Mouse (Mus musculus) testis, adult 2 months (tissue): ENCODE data around the gene Fbp1. TPM values are rescaled to one million over a fixed set of nuclear protein-coding genes. Genes with fewer than 3 reads are reported as not detected.
A peak's percentile ranks its signal among the peaks of the same experiment; 100 is the strongest.
"Not testable (repeated sequence)": the region's sequence is repeated elsewhere in the genome, so short reads cannot be mapped to it uniquely, and the experiment has no call there.

Experiments used
- H3K27ac ChIP-seq: fragments of 200-500 bp; 2 replicates; pipeline ENCODE4 v1.5.1; 2012; ENCODE audit warnings: low read depth, low read length; ENCODE audit not compliant: control insufficient read depth, insufficient read depth
- H3K27me3 ChIP-seq: fragments of 200-500 bp; 2 replicates; pipeline ENCODE4 v1.6.1; 2012; ENCODE audit warnings: mild to moderate bottlenecking, low read length, moderate library complexity; ENCODE audit not compliant: control insufficient read depth, insufficient read depth
- H3K36me3 ChIP-seq: fragments of 200-500 bp; 2 replicates; pipeline ENCODE4 v1.6.1; 2012; ENCODE audit warnings: mild to moderate bottlenecking, low read length; ENCODE audit not compliant: control insufficient read depth, insufficient read depth
- H3K4me1 ChIP-seq: fragments of 200-500 bp; 2 replicates; pipeline ENCODE4 v1.6.1; 2012; ENCODE audit warnings: low read length; ENCODE audit not compliant: control insufficient read depth, insufficient read depth
- H3K4me3 ChIP-seq: fragments of 200-500 bp; 2 replicates; pipeline ENCODE4 v1.5.1; 2012; ENCODE audit warnings: low read depth, mild to moderate bottlenecking, low read length, moderate library complexity, mixed read lengths; ENCODE audit not compliant: control insufficient read depth
- CTCF ChIP-seq: fragments of 200-500 bp; IDR thresholded peaks from 2 replicates; pipeline ENCODE4 v1.5.1; 2012; ENCODE audit warnings: low read depth, mild to moderate bottlenecking, inconsistent platforms, low read length, moderate library complexity; ENCODE audit not compliant: control insufficient read depth, insufficient read depth, insufficient replicate concordance
- POLR2A ChIP-seq: fragments of 200-500 bp; IDR thresholded peaks from 2 replicates; pipeline ENCODE4 v1.6.1; 2012; ENCODE audit warnings: low read depth, mild to moderate bottlenecking, inconsistent platforms, low read length, moderate library complexity; ENCODE audit not compliant: control insufficient read depth
- polyA plus RNA-seq: library from polyadenylated mRNA; depleted of rRNA; stranded (reverse); fragments of >200 nt; gene quantifications from 2 replicates; pipeline ENCODE4 v1.2.3, GENCODE M21; 2012; rRNA removed

Fbp1 gene
- polyA plus RNA-seq, 1 experiment, result 621 TPM

DNA sequence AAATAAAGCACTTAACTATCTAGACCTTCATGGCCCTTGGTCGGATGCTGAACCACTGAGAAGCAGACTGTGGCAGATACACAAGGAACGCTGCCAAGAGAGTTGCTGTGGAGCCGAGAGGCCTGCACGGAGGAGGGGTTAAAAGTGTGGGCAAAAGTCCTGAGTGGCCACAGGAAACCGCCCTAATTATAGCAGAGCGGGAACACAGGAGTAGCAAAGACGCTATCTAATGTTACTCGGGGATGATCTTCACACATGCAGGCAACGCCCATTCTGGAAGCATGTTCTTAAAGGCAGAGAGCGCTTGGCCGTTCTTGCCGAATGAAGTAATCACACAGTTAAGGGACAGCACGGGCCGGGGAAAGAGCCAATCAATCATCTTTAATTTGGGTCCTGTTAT lies 31.2 kb downstream of the Fbp1 start:
- no peak for TF ChIP-seq CTCF
- TF ChIP-seq POLR2A, result no peak
- no peak overlapping the region for H3K4me3 ChIP-seq
- no peaks in the 10 kb centered on the region for H3K36me3 ChIP-seq
- H3K4me1 ChIP-seq, result peaks cover 22% of the 10 kb centered on the region
- H3K27ac ChIP-seq, result no peak overlapping the region
- no peaks in the 10 kb centered on the region for H3K27me3 ChIP-seq

DNA sequence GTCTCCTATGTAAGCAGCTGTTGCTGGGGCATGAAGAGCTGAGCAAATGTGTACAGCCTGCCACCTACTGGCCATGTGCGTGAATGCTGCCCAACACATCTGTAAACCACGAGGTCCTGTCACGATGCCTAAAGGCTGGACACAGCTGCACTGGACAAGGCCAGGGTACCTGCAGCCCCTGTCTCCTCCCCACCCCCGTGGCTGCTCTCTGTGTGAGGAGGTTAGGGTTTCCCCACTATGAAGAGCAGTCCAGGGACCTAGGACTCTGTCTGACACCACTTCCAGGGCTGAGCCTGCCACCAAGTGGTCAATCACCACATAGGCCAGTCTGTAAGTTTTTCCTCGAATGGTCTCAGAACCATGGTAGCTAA lies 31.8 kb downstream of the Fbp1 start:
- Histone ChIP-seq H3K4me1 (peaks cover 22% of the 10 kb centered on the region), H3K4me3 (peak overlapping the region; percentile 44), H3K27ac (no peak overlapping the region), H3K36me3 (no peaks in the 10 kb centered on the region), H3K27me3 (no peaks in the 10 kb centered on the region)
- TF ChIP-seq CTCF, result peak; percentile 91
- TF ChIP-seq POLR2A, result no peak

DNA sequence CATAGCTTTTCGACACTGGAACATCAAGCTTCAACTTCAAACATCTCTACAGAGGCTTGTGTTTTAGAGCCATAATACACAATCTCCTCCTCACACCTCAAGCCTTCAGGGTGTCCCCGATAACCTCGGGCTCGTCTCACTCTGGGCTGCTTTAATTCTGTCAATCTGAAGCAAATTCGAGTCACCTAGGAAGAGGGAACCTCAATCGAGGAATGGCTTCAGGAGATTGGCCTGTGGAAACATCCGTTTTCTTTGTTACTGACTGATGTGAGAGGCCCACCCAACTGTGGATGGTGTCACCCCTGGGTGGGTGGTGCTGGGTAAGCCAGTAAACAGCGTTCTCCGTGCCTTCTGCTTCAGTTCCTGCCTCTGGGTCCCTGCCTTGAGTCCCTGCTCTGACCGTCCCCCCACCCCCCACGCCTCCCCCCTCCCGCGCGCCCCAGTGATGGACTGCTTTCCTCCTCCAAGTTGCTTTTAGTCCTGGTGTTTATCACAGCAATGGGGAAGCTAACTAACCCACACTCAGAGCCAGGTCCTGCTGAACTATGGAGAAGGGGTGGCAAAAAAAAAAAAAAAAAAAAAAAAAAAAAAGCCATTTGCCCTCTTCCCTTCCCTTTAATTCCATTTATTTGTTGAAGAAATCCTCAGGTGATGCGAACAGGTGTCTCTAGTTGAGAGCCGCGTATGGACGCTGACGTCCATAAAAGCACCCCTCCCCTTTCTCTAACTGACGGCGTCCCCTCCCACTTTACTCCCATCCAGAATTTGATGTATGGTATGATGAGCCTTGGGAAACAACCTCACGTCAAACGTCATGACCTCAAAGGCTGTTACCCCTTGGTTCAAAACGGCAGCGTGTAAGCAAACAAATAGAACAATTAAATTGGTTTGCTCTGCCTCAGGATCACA lies 32.4 kb downstream of the Fbp1 start:
- Histone ChIP-seq H3K4me1 (peaks cover 20% of the 10 kb centered on the region), H3K36me3 (no peaks in the 10 kb centered on the region), H3K27me3 (no peaks in the 10 kb centered on the region), H3K27ac (no peak overlapping the region), H3K4me3 (peak overlapping the region; percentile 44)
- TF ChIP-seq POLR2A (no peak), CTCF (no peak)

DNA sequence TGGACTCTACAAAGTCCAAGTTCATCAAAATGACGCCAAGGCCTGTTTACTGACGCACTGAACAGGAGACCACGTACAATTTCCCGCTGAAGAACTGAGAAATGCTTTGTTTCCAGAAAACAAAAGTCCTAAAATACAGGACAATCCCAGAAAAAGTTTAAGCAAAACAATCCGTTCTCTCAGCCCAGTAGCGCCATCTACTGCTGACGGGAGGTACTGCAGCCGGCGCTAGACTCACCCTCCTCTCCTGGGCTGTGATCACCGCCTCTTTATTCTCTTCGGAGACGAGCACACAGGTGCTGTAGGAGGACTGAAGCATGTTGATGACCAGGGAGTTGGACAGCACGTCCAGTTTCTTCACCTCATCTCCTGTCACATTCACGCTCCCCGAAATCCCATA lies 33.4 kb downstream of the Fbp1 start:
- Histone ChIP-seq H3K27ac (no peak overlapping the region), H3K4me3 (peak overlapping the region; percentile 31), H3K36me3 (no peaks in the 10 kb centered on the region), H3K27me3 (no peaks in the 10 kb centered on the region), H3K4me1 (peaks cover 20% of the 10 kb centered on the region)
- TF ChIP-seq CTCF, result peak; percentile 94
- TF ChIP-seq POLR2A, result no peak

DNA sequence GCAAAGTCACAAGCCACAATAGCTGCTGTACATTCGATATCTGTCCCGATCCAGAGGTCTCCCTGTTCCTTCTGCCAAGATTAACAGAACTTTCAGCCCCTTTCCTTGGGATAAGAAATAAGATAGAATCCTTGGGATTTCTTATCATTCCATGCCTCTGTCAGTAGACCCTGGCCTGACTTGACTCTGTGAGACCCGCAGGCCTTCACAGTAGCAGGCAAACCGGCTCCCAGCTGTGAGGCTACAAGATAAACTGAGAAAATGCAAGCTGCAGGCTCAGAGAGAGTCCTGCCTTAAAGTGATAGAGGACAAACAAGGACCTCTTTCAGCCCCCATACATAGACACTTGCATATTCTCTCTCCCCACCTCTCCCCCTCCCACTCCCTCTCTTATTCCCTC lies 54.7 kb downstream of the Fbp1 start:
- no peak for TF ChIP-seq POLR2A
- TF ChIP-seq CTCF, result no peak
- no peak overlapping the region for H3K27ac ChIP-seq

DNA sequence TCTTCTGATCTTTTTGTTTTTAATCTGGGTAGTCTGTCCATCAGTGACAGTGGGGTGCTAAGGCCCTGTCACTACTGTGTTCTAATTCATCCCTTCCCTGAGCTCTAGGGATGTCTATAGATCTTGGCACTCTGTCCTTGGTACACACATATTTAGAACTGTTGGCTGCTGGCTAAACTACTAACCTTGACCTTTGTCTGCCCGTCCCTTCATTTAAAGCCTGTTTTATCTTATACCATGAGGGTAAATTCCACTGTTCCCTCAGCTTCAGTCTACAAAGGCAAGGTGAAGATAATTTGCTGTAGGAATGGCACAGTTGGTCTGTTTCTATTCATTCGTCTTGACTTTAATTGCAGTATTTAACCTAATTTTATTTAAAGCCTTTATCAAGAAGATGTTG lies 55.8 kb downstream of the Fbp1 start:
- Histone ChIP-seq H3K4me3 (no peak overlapping the region), H3K4me1 (no peaks in the 10 kb centered on the region), H3K27me3 (no peaks in the 10 kb centered on the region), H3K27ac (peak overlapping the region; percentile 36; the same call in 1 of the 2 replicates), H3K36me3 (no peaks in the 10 kb centered on the region)
- TF ChIP-seq CTCF (no peak), POLR2A (no peak)

More for the DNA sequence above, 54.7 kb downstream of the Fbp1 start:
- Histone ChIP-seq H3K27me3 (no peaks in the 10 kb centered on the region), H3K4me3 (no peak overlapping the region), H3K4me1 (no peaks in the 10 kb centered on the region), H3K36me3 (no peaks in the 10 kb centered on the region)

DNA sequence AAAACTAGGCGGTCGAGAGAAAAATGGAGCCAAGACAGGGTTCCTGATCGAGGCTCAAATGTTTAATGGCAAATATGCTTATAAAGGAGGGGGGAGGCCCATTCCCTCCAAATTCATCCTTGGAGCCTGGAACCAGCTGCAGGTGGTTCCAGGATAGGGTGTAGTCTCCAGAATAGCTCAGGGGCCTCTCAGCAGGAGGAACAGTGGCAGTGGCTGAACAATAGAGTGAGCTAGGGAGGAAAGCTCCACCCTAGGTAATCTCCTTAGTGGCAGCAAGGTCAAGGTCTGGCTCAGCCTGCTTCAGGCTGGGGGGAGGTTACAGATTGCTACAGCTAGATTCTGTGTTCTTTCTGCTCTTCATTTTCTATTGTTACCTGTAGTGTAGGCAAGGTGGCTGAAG lies 72.4 kb downstream of the Fbp1 start:
- H3K4me1 ChIP-seq, H3K4me3 ChIP-seq, H3K27me3 ChIP-seq, H3K36me3 ChIP-seq, H3K27ac ChIP-seq: not testable (repeated sequence)

Other genes starting within 250 kb of the Fbp1 start
- 1.3 TPM in 2 replicates for gene Platr25, start 127.6 kb downstream of the Fbp1 start, polyA plus RNA-seq
- 0.29 and 1.4 TPM in 2 replicates for gene Gm5141, start 102.5 kb downstream of the Fbp1 start, polyA plus RNA-seq
- 0.29 and 0.41 TPM in 2 replicates for gene Fbp2, start 29.9 kb downstream of the Fbp1 start, polyA plus RNA-seq
- 26.6 and 29.8 TPM in 2 replicates for gene 2010111I01Rik, start 76.6 kb upstream of the Fbp1 start, polyA plus RNA-seq